8 mouse cellular contexts compared by ENCODE assay signal in the genomic region with DNA sequence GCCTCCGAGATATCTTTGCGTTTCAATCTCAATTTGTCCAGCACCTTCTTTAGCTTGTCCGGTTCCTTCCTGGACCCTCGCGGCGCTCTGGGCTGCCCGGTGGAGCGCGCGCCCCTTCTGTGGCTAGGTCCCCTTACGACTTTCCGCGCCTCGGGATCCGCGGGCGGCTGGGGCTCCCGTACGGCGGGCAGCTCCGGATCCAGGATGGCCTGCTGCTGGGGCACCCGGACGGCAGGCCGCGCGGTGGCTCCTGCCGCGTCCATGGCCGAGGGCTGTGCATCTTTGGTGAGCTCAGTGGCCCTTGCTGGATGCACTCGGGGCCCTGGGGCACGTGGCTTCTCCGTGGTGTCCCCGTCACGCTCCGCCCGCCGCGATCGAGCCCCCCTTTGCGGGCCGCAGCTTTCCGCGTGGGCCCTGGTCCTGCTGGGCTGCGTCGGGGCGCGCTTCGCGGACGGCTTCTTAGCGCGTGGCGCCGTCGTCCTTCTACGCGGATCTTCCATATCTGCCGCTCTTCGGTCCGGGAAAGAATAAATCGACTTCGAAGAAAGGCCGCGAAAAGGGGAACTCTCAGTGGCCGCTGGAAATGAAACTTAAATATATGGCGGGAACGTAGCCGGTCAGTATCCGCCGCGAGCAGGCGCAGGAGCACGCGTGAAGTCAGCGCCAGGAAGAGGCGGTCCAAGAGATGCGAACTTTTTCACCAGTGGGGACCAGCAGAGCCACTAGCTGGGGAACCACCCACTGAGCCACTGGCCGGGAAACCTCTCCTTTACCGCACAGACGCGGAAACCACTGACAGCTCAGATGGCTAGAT. TPM values are rescaled to one million over a fixed set of nuclear protein-coding genes. Genes with fewer than 3 reads are reported as not detected.
DNase-seq lines count a peak whose midpoint lies in the region; ATAC-seq and TF ChIP-seq lines count a peak whose summit lies in the region.

A gene (minus strand): TSS at position 659 of the 814 bp plus-strand sequence.

- no peaks in the 10 kb centered on the region for H3K9me3 ChIP-seq in heart, embryonic 13.5 days
- no peaks in the 10 kb centered on the region for H3K9me3 ChIP-seq in kidney, embryonic 16.5 days (ENCODE audit: low read length)
- H3K9me3 ChIP-seq in neural tube, embryonic 13.5 days: no peaks in the 10 kb centered on the region

- peak within 1 kb of the TSS; percentile 75 for H3K9ac ChIP-seq in heart, embryonic 13.5 days
- H3K9ac ChIP-seq in kidney, embryonic 16.5 days (replicated peaks; ENCODE audit: low read length): peak within 1 kb of the TSS; percentile 76
- H3K9ac ChIP-seq in neural tube, embryonic 13.5 days: peak within 1 kb of the TSS; percentile 58

- no peak for TF ChIP-seq CTCF in embryonic fibroblast, embryonic 13.5 days (IDR thresholded peaks at IDR 0.05; ENCODE audit: borderline replicate concordance, insufficient read depth, low read length)
- no peak for TF ChIP-seq CTCF in lung, adult 2 months (IDR thresholded peaks at IDR 0.05; ENCODE audit: insufficient read depth, low read length)

- H3K36me3 ChIP-seq in heart, embryonic 13.5 days: no peaks in the 10 kb centered on the region
- no peaks in the 10 kb centered on the region for H3K36me3 ChIP-seq in kidney, embryonic 16.5 days (ENCODE audit: insufficient read depth, low read length)
- H3K36me3 ChIP-seq in neural tube, embryonic 13.5 days: no peaks in the 10 kb centered on the region

- H3K27ac ChIP-seq in embryonic fibroblast, embryonic 13.5 days (ENCODE audit: insufficient read depth, low read length): 0 out of 2 replicates have a peak within 1 kb of the TSS, but pooled peaks have one; percentile 8
- no peak within 1 kb of the TSS for H3K27ac ChIP-seq in heart, embryonic 13.5 days (replicated peaks)
- no peak within 1 kb of the TSS for H3K27ac ChIP-seq in kidney, embryonic 16.5 days (ENCODE audit: low read length)
- no peak within 1 kb of the TSS for H3K27ac ChIP-seq in neural tube, embryonic 13.5 days (replicated peaks)

- H3K4me2 ChIP-seq in heart, embryonic 13.5 days: peak within 1 kb of the TSS; percentile 87
- peak within 1 kb of the TSS; percentile 92 for H3K4me2 ChIP-seq in kidney, embryonic 16.5 days (replicated peaks; ENCODE audit: low read depth, low read length)
- peak within 1 kb of the TSS; percentile 69 for H3K4me2 ChIP-seq in neural tube, embryonic 13.5 days

- 1% methylated on average over 81 of the region's 81 CpGs for WGBS in heart, embryonic 13.5 days
- WGBS in kidney, embryonic 16.5 days: under 1% methylated on average over 81 of the region's 81 CpGs
- under 1% methylated on average over 81 of the region's 81 CpGs for WGBS in lung, adult 2 months
- WGBS in neural tube, embryonic 13.5 days: 1% methylated on average over 81 of the region's 81 CpGs

- no peak for ATAC-seq in heart, embryonic 13.5 days (ENCODE audit: extremely low read depth, insufficient number of reproducible peaks, low FRiP score, low TSS enrichment)
- ATAC-seq in kidney, embryonic 16.5 days (ENCODE audit: low FRiP score, low TSS enrichment): peak; percentile 64
- 0 out of 2 replicates have a peak, but pooled peaks have one; percentile 30 for ATAC-seq in neural tube, embryonic 13.5 days (ENCODE audit: low read depth)

- H3K4me1 ChIP-seq in embryonic fibroblast, embryonic 13.5 days (ENCODE audit: control insufficient read depth, insufficient read depth, low read length): no peaks in the 10 kb centered on the region
- H3K4me1 ChIP-seq in heart, embryonic 13.5 days: peaks cover 21% of the 10 kb centered on the region
- H3K4me1 ChIP-seq in kidney, embryonic 16.5 days (ENCODE audit: insufficient read depth, low read length): peaks cover 16% of the 10 kb centered on the region
- no peaks in the 10 kb centered on the region for H3K4me1 ChIP-seq in lung, adult 2 months (ENCODE audit: control insufficient read depth, insufficient read depth, low read length)
- peaks cover 15% of the 10 kb centered on the region for H3K4me1 ChIP-seq in neural tube, embryonic 13.5 days (replicated peaks)

- peak; percentile 71 for TF ChIP-seq POLR2A in embryonic fibroblast, embryonic 13.5 days (IDR thresholded peaks at IDR 0.05; ENCODE audit: low read depth, low read length)
- peak; percentile 25; the same call in 1 of the 2 replicates for TF ChIP-seq POLR2A in lung, adult 2 months (IDR thresholded peaks at IDR 0.05; ENCODE audit: borderline replicate concordance, extremely low read depth, low read depth, low read length)

- H3K4me3 ChIP-seq in embryonic fibroblast, embryonic 13.5 days (ENCODE audit: insufficient read depth, low read length): peak within 1 kb of the TSS; percentile 66
- H3K4me3 ChIP-seq in heart, embryonic 13.5 days: peak within 1 kb of the TSS; percentile 57
- H3K4me3 ChIP-seq in kidney, embryonic 16.5 days (ENCODE audit: low read length): peak within 1 kb of the TSS; percentile 61
- H3K4me3 ChIP-seq in lung, adult 2 months (replicated peaks; ENCODE audit: extremely low read depth, low read depth, low read length): peak within 1 kb of the TSS; percentile 63
- H3K4me3 ChIP-seq in neural tube, embryonic 13.5 days: peak within 1 kb of the TSS; percentile 44

- peaks cover 83% of the 10 kb centered on the region for H3K27me3 ChIP-seq in heart, embryonic 13.5 days (replicated peaks)
- H3K27me3 ChIP-seq in kidney, embryonic 16.5 days (ENCODE audit: insufficient read depth, low read length): peaks cover 59% of the 10 kb centered on the region
- H3K27me3 ChIP-seq in neural tube, embryonic 13.5 days: peaks cover 87% of the 10 kb centered on the region

- peak; percentile 18 for DNase-seq in right cerebral cortex, adult 18-20 months
- no peak for DNase-seq in right cerebral cortex, postnatal 36 days (ENCODE audit: low spot score in 2 of 2)
- peak; percentile 45 for DNase-seq in lung, adult 2 months
- DNase-seq in thymus, adult 18-20 months: peak; percentile 39 to 43

RNA-seq across cellular contexts. Expression of the gene that starts here (rescaled TPM):
- 5.1 and 5.8 TPM in 2 replicates for polyA plus RNA-seq in embryonic fibroblast, embryonic 13.5 days (2011; ENCODE audit: insufficient read length, low read depth, missing spikeins)
- polyA plus RNA-seq in heart, embryonic 13.5 days (2015; fragmentation: Nextera tagmentation; extraction: Ambion mirVana): 0.64 and 0.76 TPM in 2 replicates
- polyA plus RNA-seq in kidney, embryonic 16.5 days (2015; fragmentation: Nextera tagmentation; extraction: Ambion mirVana): 2.1 and 2.8 TPM in 2 replicates
- 0.83 and 0.98 TPM in 2 replicates for polyA plus RNA-seq in lung, adult 2 months (2012; rRNA removed)
- polyA plus RNA-seq in neural tube, embryonic 13.5 days (2015; fragmentation: Nextera tagmentation; extraction: Ambion mirVana): 0.64 and 0.85 TPM in 2 replicates

Comparison
In these comparisons a context has a peak if more than half of its experiments do, and no peak if none do; other contexts are left out.
1. DNase-seq: peak in right cerebral cortex, adult 18-20 months (single experiment) and thymus, adult 18-20 months (2 of 2); none in right cerebral cortex, postnatal 36 days (0 of 2).
2. Peak in DNase-seq and H3K4me3 ChIP-seq in lung, adult 2 months; RNA of the gene not detected or under 1 TPM.
3. Peak in ATAC-seq, H3K4me3 ChIP-seq, H3K9ac ChIP-seq and H3K4me2 ChIP-seq in neural tube, embryonic 13.5 days; RNA of the gene not detected or under 1 TPM.
4. Peak in every context shown above with its lines, with median percentiles within 50 percentile points of each other: H3K4me3 ChIP-seq, H3K4me2 ChIP-seq and H3K9ac ChIP-seq.